Mouse (Mus musculus) spleen, adult 10 weeks (tissue): ENCODE results near the gene Rnf150. TPM values are rescaled to one million over a fixed set of nuclear protein-coding genes. Genes with fewer than 3 reads are reported as not detected.

Experiments used
- polyA plus RNA-seq: library from polyadenylated mRNA; stranded (reverse); fragments of 350-450 nt; fragmentation: Illumina TruSeq; extraction: RNeasy Lipid Tissue Mini Kit (QIAGEN cat#74804); gene quantifications from one replicate; pipeline ENCODE4 v1.2.3, GENCODE M21; 2015; ENCODE audit warnings: low replicate concordance; ENCODE audit not compliant: insufficient read depth

The Rnf150 gene
- 6.9 TPM for polyA plus RNA-seq

GRCm38 (mm10) chr8:82863041-82863744 lies at the start of gene Rnf150:
Gene Rnf150, plus strand, starts transcription at chr8:82863356.

Other genes starting within 250 kb of the Rnf150 start
- gene Zfp330, start 89.2 kb upstream of the Rnf150 start, polyA plus RNA-seq, result 77.4 TPM